Mouse (Mus musculus) hindbrain, postnatal 0 days (tissue): ENCODE data around the gene Zfp503. TPM values are rescaled to one million over a fixed set of nuclear protein-coding genes. Genes with fewer than 3 reads are reported as not detected.
A peak's percentile ranks its signal among the peaks of the same experiment; 100 is the strongest.

Experiments used
- ATAC-seq: fragments of 200-750 bp; cut with Nextera tagmentation; 2 replicates; pipeline ENCODE4 v1.8.0; 2017; ENCODE audit warnings: mild to moderate bottlenecking, moderate TSS enrichment, moderate library complexity
- DNase-seq: peaks from one replicate; pipeline ENCODE4 v3.0.0-alpha.2; 2015; ENCODE audit warnings: low spot score
- H3K27ac ChIP-seq: fragments of 300-500 bp; sonication (generic); 2 replicates; pipeline ENCODE4 v1.5.1; 2014; ENCODE audit warnings: mild to moderate bottlenecking
- H3K27me3 ChIP-seq: fragments of 300-500 bp; sonication (generic); 2 replicates; pipeline ENCODE4 v1.6.1; 2014; ENCODE audit warnings: low read length, mixed read lengths; ENCODE audit not compliant: insufficient read depth
- H3K36me3 ChIP-seq: fragments of 300-500 bp; sonication (generic); 2 replicates; pipeline ENCODE4 v1.6.1; 2014; ENCODE audit warnings: low read length, mixed read lengths; ENCODE audit not compliant: insufficient read depth
- H3K4me1 ChIP-seq: fragments of 300-500 bp; sonication (generic); 2 replicates; pipeline ENCODE4 v1.6.1; 2014; ENCODE audit warnings: antibody characterized with exemption, low read length, mixed read lengths; ENCODE audit not compliant: insufficient read depth
- H3K4me2 ChIP-seq: fragments of 300-500 bp; sonication (generic); 2 replicates; pipeline ENCODE4 v1.6.1; 2014; ENCODE audit warnings: low read depth, mild to moderate bottlenecking, low read length, moderate library complexity, mixed read lengths
- H3K4me3 ChIP-seq: fragments of 300-500 bp; sonication (generic); 2 replicates; pipeline ENCODE4 v1.5.1; 2014; ENCODE audit warnings: low read length
- H3K9ac ChIP-seq: fragments of 300-500 bp; sonication (generic); replicated peaks from 2 replicates; pipeline ENCODE4 v1.6.1; 2014; ENCODE audit warnings: mild to moderate bottlenecking, low read length, moderate library complexity, mixed read lengths
- H3K9me3 ChIP-seq: fragments of 300-500 bp; sonication (generic); 2 replicates; pipeline ENCODE4 v1.6.1; 2016; ENCODE audit warnings: low read length, mixed read lengths
- CTCF ChIP-seq: IDR thresholded peaks from 2 replicates; pipeline ENCODE4 v1.5.1; 2016; ENCODE audit warnings: antibody characterized with exemption, control low read depth, low read depth
- WGBS: fragments of 180-500 bp; shearing (Covaris S2); extraction: QIAGEN DNeasy Blood & Tissue Kit; methylation state at CpG from one replicate; pipeline ENCODE4 v1.1.7; 2014; 5-methylcytosine and 5-hydroxymethylcytosine counted together
- polyA plus RNA-seq: library from polyadenylated mRNA; unstranded; fragments of >200 nt; fragmentation: Nextera tagmentation; extraction: Ambion mirVana; gene quantifications from 2 replicates; pipeline ENCODE4 v1.2.1, GENCODE M21; 2015
- total RNA-seq: library from RNA; depleted of rRNA; stranded (reverse); fragments of >200 nt; gene quantifications from 2 replicates; pipeline ENCODE4 v1.2.3, GENCODE M21; 2014

Zfp503 gene
- total and polyA plus RNA-seq, 2 experiments from 2014 or later: 10.4 to 25.5 TPM

- Histone ChIP-seq H3K4me2 (peak overlapping the region; percentile 84), H3K9ac (0 out of 2 replicates have a peak overlapping the region, but pooled peaks have one; percentile 5), H3K27ac (peak overlapping the region; percentile 71), H3K4me1 (0 out of 2 replicates have a peak, but pooled peaks cover 7% of the 10 kb centered on the region), H3K27me3 (peaks cover 39% of the 10 kb centered on the region), H3K9me3 (no peaks in the 10 kb centered on the region), H3K36me3 (no peaks in the 10 kb centered on the region), H3K4me3 (peak overlapping the region; percentile 85)
- ATAC-seq (no peak), DNase-seq (peak; percentile 43)
- 5% methylated on average over 31 of the region's 31 CpGs for WGBS
- no peak for TF ChIP-seq CTCF
Observed at GRCm38 (mm10) chr14:21990321-21991021, 1.1 kb upstream of the Zfp503 start.

DNA sequence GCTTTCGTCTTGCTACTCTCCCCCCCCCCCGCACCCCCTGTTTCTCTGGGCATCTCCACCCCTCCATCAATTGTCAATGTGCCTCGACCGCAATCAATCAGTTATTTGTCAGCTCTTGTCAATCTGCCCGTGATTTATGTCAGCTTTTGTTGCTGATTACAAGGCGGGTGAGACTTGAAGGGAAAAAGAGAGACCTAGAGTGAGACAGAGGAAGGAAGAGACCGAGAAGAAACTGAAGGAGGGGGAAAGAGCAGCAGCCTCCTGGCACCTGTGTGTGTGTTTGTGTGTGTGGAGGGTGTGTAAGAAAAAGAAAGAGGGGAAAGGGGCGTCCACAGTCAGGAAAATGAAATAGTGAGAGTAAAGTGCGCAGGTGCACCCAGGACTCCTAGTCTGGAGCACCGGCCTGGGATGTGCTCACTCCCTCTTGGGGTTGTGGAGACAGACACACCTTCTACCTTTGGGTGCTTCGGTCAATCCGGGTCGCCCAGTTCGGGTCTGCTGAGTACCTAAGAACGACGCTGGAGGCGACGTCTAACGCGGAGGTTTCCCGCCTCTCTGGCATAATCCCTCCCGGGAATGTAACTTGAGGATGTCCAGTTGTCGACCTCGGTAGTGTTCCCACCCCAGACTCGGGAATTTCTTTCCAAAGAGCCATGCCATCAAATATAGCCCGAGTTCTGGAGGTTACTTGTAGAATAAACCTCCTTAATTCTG lies 667 bp downstream of the Zfp503 start:
- Histone ChIP-seq H3K27me3 (peaks cover 33% of the 10 kb centered on the region), H3K36me3 (no peaks in the 10 kb centered on the region), H3K4me2 (peak overlapping the region; percentile 84), H3K4me1 (0 out of 2 replicates have a peak, but pooled peaks cover 7% of the 10 kb centered on the region), H3K9me3 (no peaks in the 10 kb centered on the region), H3K4me3 (peak overlapping the region; percentile 85), H3K27ac (peak overlapping the region; percentile 70), H3K9ac (no peak overlapping the region; the same call in 1 of the 2 replicates)
- peak; percentile 44 for DNase-seq
- no peak for ATAC-seq
- TF ChIP-seq CTCF: no peak
- under 1% methylated on average over 26 of the region's 26 CpGs for WGBS

DNA sequence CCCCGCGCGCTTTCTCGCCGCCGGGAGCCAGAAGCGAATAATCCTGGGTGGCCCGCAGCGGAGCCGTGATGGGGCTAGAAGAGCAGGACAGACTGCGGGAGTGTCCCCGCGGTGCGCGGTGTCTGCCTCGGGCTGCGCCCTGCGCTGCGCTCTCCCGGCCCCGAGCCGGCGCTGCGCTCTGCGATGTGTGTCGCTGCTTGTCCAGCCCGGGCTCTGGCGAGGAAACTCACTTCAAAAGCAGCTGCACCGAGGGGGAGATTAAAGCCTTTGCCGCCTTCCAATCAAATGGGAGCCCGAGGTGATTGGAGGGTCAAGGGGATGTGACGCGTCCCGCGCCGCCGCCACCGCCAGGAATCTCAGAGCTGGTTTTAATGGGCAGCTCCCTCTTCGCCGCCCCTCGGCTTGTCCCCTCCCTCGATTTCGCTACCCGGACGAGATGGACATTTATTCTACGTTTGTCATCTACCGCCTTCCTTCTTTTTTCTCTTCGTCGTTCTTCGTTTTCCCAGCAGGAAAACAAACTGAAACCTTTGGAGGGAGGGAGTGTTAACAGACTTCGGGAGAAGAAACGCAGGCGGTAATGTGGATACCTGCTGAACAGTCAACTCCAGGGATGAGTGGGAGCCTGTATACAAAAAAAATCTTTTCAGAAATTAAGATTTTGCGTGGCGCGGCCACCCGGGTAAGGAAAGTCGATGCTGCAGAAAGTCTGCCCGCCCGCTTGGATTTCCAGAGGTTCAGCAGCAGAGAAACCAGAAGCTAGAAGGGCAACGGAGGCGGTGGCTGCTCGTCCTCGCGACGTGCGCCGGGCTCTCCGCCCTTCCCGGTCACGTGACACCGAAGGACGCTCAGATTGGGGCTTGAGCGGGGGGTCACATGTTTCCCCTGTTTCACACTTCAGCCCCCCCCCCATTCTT lies 1.5 kb downstream of the Zfp503 start:
- Histone ChIP-seq H3K27me3 (peaks cover 25% of the 10 kb centered on the region), H3K36me3 (no peaks in the 10 kb centered on the region), H3K9me3 (no peaks in the 10 kb centered on the region), H3K4me2 (peak overlapping the region; percentile 84), H3K9ac (peak overlapping the region; percentile 75), H3K4me3 (peak overlapping the region; percentile 85), H3K27ac (peak overlapping the region; percentile 91), H3K4me1 (0 out of 2 replicates have a peak, but pooled peaks cover 7% of the 10 kb centered on the region)
- DNase-seq (peak; percentile 98), ATAC-seq (peak; percentile 90)
- TF ChIP-seq CTCF: no peak; the same call in 1 of the 2 replicates
- 0% methylated on average over 74 of the region's 74 CpGs for WGBS

DNA sequence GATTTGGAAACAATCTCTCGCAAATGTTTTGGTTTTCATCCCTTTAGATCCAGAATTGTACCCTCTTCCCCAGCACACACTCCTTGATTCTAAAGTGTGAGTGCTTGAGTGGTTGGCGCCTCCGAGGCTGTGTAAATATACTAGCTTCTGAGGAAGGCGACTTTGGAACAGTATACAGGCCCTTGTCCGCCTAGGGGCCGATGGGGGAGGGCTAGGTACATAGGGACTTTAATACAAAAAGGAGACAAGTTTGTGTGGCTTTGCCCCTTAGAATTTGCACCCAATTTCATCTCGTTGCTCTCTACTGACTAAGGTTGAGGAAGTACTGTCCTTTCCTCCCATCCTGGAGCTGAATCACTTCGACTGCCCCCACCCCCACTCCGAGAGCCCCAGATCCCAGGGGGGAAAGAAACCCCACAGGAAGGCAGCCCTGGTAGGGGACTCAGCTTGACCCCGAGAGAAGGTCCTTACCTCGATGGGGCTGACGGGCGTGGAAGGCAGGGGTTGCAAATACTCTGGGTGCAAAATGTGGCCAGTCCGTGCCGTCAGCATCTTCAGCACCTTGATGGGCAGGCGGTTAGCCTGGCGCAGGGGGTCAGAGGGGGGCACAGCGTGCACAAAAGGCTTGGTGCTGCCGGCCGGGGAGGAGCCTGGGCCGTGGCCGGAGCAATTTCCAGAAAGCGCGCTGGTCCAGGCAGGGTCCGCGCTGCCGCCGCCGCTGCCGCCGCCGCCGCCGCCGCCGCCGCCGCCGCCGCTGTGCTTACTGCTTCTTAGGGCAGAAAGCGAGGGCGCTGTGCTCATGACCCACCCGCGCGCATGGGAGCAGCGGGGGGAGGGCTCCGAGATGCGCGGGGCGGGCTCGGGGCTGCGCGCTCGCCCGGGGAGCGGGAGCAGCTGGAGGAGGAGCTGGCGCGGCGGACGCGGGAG lies 2.4 kb downstream of the Zfp503 start:
- TF ChIP-seq CTCF: no peak
- Histone ChIP-seq H3K4me2 (peak overlapping the region; percentile 84), H3K9ac (peak overlapping the region; percentile 75), H3K27me3 (peaks cover 16% of the 10 kb centered on the region; the same call in 1 of the 2 replicates), H3K9me3 (no peaks in the 10 kb centered on the region), H3K27ac (peak overlapping the region; percentile 91), H3K4me1 (0 out of 2 replicates have a peak, but pooled peaks cover 7% of the 10 kb centered on the region), H3K4me3 (peak overlapping the region; percentile 85), H3K36me3 (no peaks in the 10 kb centered on the region)
- under 1% methylated on average over 40 of the region's 61 CpGs for WGBS
- DNase-seq (peak; percentile 76), ATAC-seq (peak; percentile 18)

DNA sequence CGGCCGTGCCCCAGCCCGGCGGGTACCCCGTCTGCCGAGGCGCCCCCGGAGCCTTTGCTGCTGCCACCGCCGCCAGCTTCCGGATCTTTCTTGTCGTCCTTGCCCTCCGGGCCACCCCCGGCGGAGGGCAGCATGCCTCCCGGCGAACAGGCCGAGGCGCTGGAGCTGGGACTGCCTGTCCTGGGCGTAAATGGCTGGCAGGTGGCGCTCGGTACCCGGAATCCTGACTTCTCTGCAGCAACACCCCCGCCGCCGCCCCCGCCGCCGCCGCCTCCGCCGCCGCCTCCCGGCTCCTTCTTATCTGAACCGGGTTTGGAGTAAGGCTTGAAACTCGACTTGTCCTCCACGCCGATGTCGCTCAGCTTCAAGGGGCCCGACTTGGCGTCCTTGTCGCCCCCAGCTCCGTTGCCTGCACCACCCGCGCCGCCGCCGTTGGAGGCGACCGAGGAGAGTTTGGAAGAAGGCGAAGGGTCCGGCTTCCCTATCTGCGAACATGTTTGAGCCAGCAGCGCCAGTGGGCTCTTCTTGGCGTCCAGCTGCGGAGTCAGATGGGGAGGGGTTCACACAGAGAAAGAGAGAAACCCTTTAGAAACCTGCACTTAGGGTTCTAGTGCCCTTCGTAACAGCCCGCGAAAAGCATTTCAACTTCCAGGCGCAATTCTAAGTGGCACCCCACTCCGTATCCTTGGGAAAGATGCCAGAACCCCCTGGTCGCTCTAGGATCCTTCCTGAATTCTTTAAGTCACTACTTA lies 3.2 kb downstream of the Zfp503 start:
- Histone ChIP-seq H3K9me3 (no peaks in the 10 kb centered on the region), H3K36me3 (no peaks in the 10 kb centered on the region), H3K4me2 (peak overlapping the region; percentile 84), H3K4me3 (peak overlapping the region; percentile 85), H3K9ac (peak overlapping the region; percentile 75), H3K27ac (peak overlapping the region; percentile 91), H3K27me3 (peaks cover 13% of the 10 kb centered on the region; the same call in 1 of the 2 replicates), H3K4me1 (0 out of 2 replicates have a peak, but pooled peaks cover 7% of the 10 kb centered on the region)
- peak; percentile 67 for TF ChIP-seq CTCF
- ATAC-seq (peak; percentile 34; the same call in 1 of the 2 replicates), DNase-seq (peak; percentile 91)
- WGBS: under 1% methylated on average over 57 of the region's 62 CpGs
